ENCODE assay signal across 8 mouse cellular contexts in the genomic region with DNA sequence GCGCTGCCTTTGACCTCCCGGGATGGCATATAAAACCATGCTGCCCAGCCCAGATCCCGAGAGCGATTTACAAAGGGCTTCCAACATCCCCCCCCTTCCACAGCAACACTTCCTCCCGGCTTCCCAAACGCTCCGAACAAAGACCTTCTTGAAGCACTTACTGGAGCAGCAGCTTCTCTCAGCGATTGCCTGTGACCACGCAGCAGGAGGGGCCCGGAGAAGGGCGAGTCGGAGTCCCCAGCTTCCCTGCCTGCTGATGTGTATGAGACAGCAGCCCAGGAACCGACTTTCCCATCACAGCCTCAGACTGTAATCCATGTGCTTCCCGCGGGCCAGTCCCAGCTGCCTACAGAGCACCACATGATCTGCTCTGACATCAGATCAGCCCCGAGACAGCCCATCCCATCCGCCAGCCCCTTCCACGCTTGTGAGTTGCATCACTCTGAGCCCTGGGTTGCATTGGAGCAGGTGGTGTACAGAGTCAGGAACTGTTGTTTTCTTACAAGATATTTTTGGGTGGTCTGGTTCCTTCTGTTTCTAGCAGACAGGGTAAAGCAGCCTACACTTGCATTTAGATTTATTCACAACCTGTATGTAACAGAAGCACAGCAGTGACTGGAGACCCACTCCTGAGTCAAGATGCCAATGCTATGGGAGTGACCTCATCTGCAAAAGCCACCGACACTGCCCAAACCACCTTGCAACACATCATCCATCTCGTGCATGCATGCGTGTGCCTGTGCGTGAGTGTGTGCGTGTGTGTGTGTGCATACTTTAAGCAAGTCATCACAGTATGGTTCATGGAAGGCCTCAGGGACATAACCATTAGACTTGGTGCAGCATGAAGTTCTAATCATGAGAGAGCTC.
A peak's percentile ranks its signal among the peaks of the same experiment; 100 is the strongest.
DNase-seq lines count a peak whose midpoint lies in the region; ATAC-seq and TF ChIP-seq lines count a peak whose summit lies in the region.

No protein-coding gene starts in this region.

- H3K27ac ChIP-seq in cortical plate, adult 2 months (ENCODE audit: insufficient read depth, low read length) = peak overlapping the region; percentile 38; the same call in 1 of the 2 replicates
- H3K27ac ChIP-seq in hindbrain, embryonic 16.5 days (ENCODE audit: low read depth, low read length) = peak overlapping the region; percentile 92
- H3K27ac ChIP-seq in limb, embryonic 11.5 days (replicated peaks; ENCODE audit: low read depth, low read length) = peak overlapping the region; percentile 5; the same call in 1 of the 2 replicates
- H3K27ac ChIP-seq in midbrain, embryonic 11.5 days (ENCODE audit: low read depth, low read length) = peak overlapping the region; percentile 90
- peak overlapping the region; percentile 36; the same call in 1 of the 2 replicates for H3K27ac ChIP-seq in stomach, embryonic 14.5 days (ENCODE audit: low read length)

- TF ChIP-seq POLR2A in cortical plate, adult 2 months (IDR thresholded peaks at IDR 0.05; ENCODE audit: extremely low read depth, insufficient read depth, low read length) = peak; percentile 98

- peak overlapping the region; percentile 80 for H3K9ac ChIP-seq in hindbrain, embryonic 16.5 days (ENCODE audit: low read depth, low read length)
- peak overlapping the region; percentile 69 for H3K9ac ChIP-seq in limb, embryonic 11.5 days (ENCODE audit: low read length)
- H3K9ac ChIP-seq in midbrain, embryonic 11.5 days (ENCODE audit: low read length) = peak overlapping the region; percentile 61
- H3K9ac ChIP-seq in stomach, embryonic 14.5 days (replicated peaks; ENCODE audit: low read depth, low read length) = peak overlapping the region; percentile 45

- H3K36me3 ChIP-seq in erythroblast, embryonic 14.5 days (ENCODE audit: control insufficient read depth) = no peaks in the 10 kb centered on the region
- no peaks in the 10 kb centered on the region for H3K36me3 ChIP-seq in hindbrain, embryonic 16.5 days (ENCODE audit: control insufficient read depth, insufficient read depth, low read length)
- no peaks in the 10 kb centered on the region for H3K36me3 ChIP-seq in limb, embryonic 11.5 days (ENCODE audit: control insufficient read depth, insufficient read depth, low read length)
- H3K36me3 ChIP-seq in midbrain, embryonic 11.5 days (ENCODE audit: control insufficient read depth, insufficient read depth, low read length) = no peaks in the 10 kb centered on the region
- no peaks in the 10 kb centered on the region for H3K36me3 ChIP-seq in stomach, embryonic 14.5 days (ENCODE audit: control insufficient read depth, insufficient read depth, low read length)

- ATAC-seq in erythroblast, adult 5-6 weeks (replicated peaks; ENCODE audit: low FRiP score, poor library complexity, severe bottlenecking) = no peak
- peak; percentile 98 for ATAC-seq in hindbrain, embryonic 16.5 days
- ATAC-seq in limb, embryonic 11.5 days (ENCODE audit: insufficient number of reproducible peaks, low FRiP score, low TSS enrichment, low read depth) = peak; percentile 90
- ATAC-seq in midbrain, embryonic 11.5 days (ENCODE audit: low FRiP score) = peak; percentile 97
- peak; percentile 93 for ATAC-seq in stomach, embryonic 14.5 days (ENCODE audit: insufficient number of reproducible peaks, insufficient read depth, low FRiP score, low read depth)

- peak; percentile 38 to 49 for DNase-seq in gastrocnemius, adult 8-10 months (ENCODE audit: low spot score in 2 of 2)
- DNase-seq in limb, embryonic 11.5 days (ENCODE audit: low spot score) = peak; percentile 83
- DNase-seq in midbrain, embryonic 11.5 days (ENCODE audit: low spot score, missing footprints) = peak; percentile 96

- H3K4me3 ChIP-seq in erythroblast, embryonic 14.5 days (replicated peaks) = peak overlapping the region; percentile 39
- peak overlapping the region; percentile 89 for H3K4me3 ChIP-seq in cortical plate, adult 2 months (ENCODE audit: insufficient read depth, low read length)
- H3K4me3 ChIP-seq in hindbrain, embryonic 16.5 days (ENCODE audit: low read length) = peak overlapping the region; percentile 57
- H3K4me3 ChIP-seq in limb, embryonic 11.5 days (ENCODE audit: low read depth, low read length) = peak overlapping the region; percentile 41
- H3K4me3 ChIP-seq in midbrain, embryonic 11.5 days (ENCODE audit: low read depth, low read length) = peak overlapping the region; percentile 48
- H3K4me3 ChIP-seq in stomach, embryonic 14.5 days (ENCODE audit: low read depth, low read length) = peak overlapping the region; percentile 46

- TF ChIP-seq CTCF in cortical plate, adult 2 months (IDR thresholded peaks at IDR 0.05; ENCODE audit: extremely low read depth, insufficient read depth, low read length) = no peak

- WGBS in hindbrain, embryonic 16.5 days = 15% methylated on average over 23 of the region's 23 CpGs
- WGBS in limb, embryonic 11.5 days = 16% methylated on average over 23 of the region's 23 CpGs
- WGBS in midbrain, embryonic 11.5 days = 18% methylated on average over 23 of the region's 23 CpGs
- WGBS in stomach, embryonic 14.5 days = 16% methylated on average over 23 of the region's 23 CpGs

- peaks cover 13% of the 10 kb centered on the region; the same call in 1 of the 2 replicates for H3K4me1 ChIP-seq in erythroblast, embryonic 14.5 days (ENCODE audit: control insufficient read depth)
- H3K4me1 ChIP-seq in cortical plate, adult 2 months (ENCODE audit: control insufficient read depth, insufficient read depth, low read length) = peaks cover 6% of the 10 kb centered on the region
- H3K4me1 ChIP-seq in hindbrain, embryonic 16.5 days (ENCODE audit: control insufficient read depth, insufficient read depth, low read depth, low read length) = peaks cover 21% of the 10 kb centered on the region
- H3K4me1 ChIP-seq in limb, embryonic 11.5 days (ENCODE audit: control insufficient read depth, insufficient read depth, low read length) = no peaks in the 10 kb centered on the region; the same call in 1 of the 2 replicates
- peaks cover 15% of the 10 kb centered on the region for H3K4me1 ChIP-seq in midbrain, embryonic 11.5 days (ENCODE audit: control insufficient read depth, insufficient read depth, low read length)
- H3K4me1 ChIP-seq in stomach, embryonic 14.5 days (ENCODE audit: control insufficient read depth, insufficient read depth, low read length) = 0 out of 2 replicates have a peak, but pooled peaks cover 8% of the 10 kb centered on the region

- no peaks in the 10 kb centered on the region for H3K9me3 ChIP-seq in erythroblast, embryonic 14.5 days (ENCODE audit: control insufficient read depth, low read length)
- no peaks in the 10 kb centered on the region for H3K9me3 ChIP-seq in hindbrain, embryonic 16.5 days (ENCODE audit: control insufficient read depth, low read length)
- no peaks in the 10 kb centered on the region for H3K9me3 ChIP-seq in limb, embryonic 11.5 days (ENCODE audit: control insufficient read depth, low read length)
- no peaks in the 10 kb centered on the region for H3K9me3 ChIP-seq in midbrain, embryonic 11.5 days (ENCODE audit: control insufficient read depth, low read length)
- H3K9me3 ChIP-seq in stomach, embryonic 14.5 days (ENCODE audit: control insufficient read depth, low read depth, low read length) = no peaks in the 10 kb centered on the region

- H3K4me2 ChIP-seq in hindbrain, embryonic 16.5 days (ENCODE audit: low read length) = peak overlapping the region; percentile 71
- peak overlapping the region; percentile 63 for H3K4me2 ChIP-seq in limb, embryonic 11.5 days (ENCODE audit: low read depth, severe bottlenecking)
- H3K4me2 ChIP-seq in midbrain, embryonic 11.5 days = peak overlapping the region; percentile 69
- H3K4me2 ChIP-seq in stomach, embryonic 14.5 days (replicated peaks; ENCODE audit: low read depth, low read length) = peak overlapping the region; percentile 86

- peaks cover 10% of the 10 kb centered on the region for H3K27me3 ChIP-seq in erythroblast, embryonic 14.5 days (ENCODE audit: control insufficient read depth)
- H3K27me3 ChIP-seq in hindbrain, embryonic 16.5 days (replicated peaks; ENCODE audit: control insufficient read depth, insufficient read depth, low read length) = no peaks in the 10 kb centered on the region
- no peaks in the 10 kb centered on the region for H3K27me3 ChIP-seq in limb, embryonic 11.5 days (ENCODE audit: control insufficient read depth, insufficient read depth, low read length)
- no peaks in the 10 kb centered on the region for H3K27me3 ChIP-seq in midbrain, embryonic 11.5 days (ENCODE audit: control insufficient read depth, insufficient read depth, low read length)
- no peaks in the 10 kb centered on the region for H3K27me3 ChIP-seq in stomach, embryonic 14.5 days (ENCODE audit: control insufficient read depth, insufficient read depth, low read length)

Comparison
In these comparisons a context has a peak if more than half of its experiments do, and no peak if none do; other contexts are left out.
1. H3K4me3 ChIP-seq: peak in every context shown above with its lines; median percentile 89 in cortical plate, adult 2 months; 57 in hindbrain, embryonic 16.5 days; 48 in midbrain, embryonic 11.5 days; 46 in stomach, embryonic 14.5 days; 41 in limb, embryonic 11.5 days; 39 in erythroblast, embryonic 14.5 days.
2. H3K27ac ChIP-seq: peak in every context shown above with its lines; median percentile 92 in hindbrain, embryonic 16.5 days; 90 in midbrain, embryonic 11.5 days; 38 in cortical plate, adult 2 months; 36 in stomach, embryonic 14.5 days; 5 in limb, embryonic 11.5 days.
3. DNase-seq: peak in every context shown above with its lines; median percentile 96 in midbrain, embryonic 11.5 days; 83 in limb, embryonic 11.5 days; 44 in gastrocnemius, adult 8-10 months.